Mouse (Mus musculus): ENCODE results near the gene Mdga2.

- TF ChIP-seq CTCF (IDR thresholded peaks at IDR 0.05; ENCODE audit: control insufficient read depth, insufficient read depth, low read length): no peak
- TF ChIP-seq POLR2A (IDR thresholded peaks at IDR 0.05; ENCODE audit: borderline replicate concordance, control insufficient read depth, low read depth, low read length): no peak
These were observed 369.2 kb downstream of the Mdga2 start for GRCm38 (mm10) chr12:66853167-66853566.

Measured in bone marrow, adult 2 months (tissue).